Mouse (Mus musculus) Patski (cell line): ENCODE results near the gene Elmo1. TPM values are rescaled to one million over a fixed set of nuclear protein-coding genes. Genes with fewer than 3 reads are reported as not detected.

Experiments
- ATAC-seq: fragments of 100-300 bp; one replicate; pipeline ENCODE4 v1.8.0; 2021
- CTCF ChIA-PET: fragments of 350-600 bp; sonication (Branson Sonifier 250); formaldehyde crosslinking; loops from one replicate; lab custom pipeline; 2022; ENCODE audit warnings: inconsistent platforms; lab: Charles Lee
- POLR2A ChIA-PET: fragments of 350-600 bp; sonication (Branson Sonifier 250); formaldehyde crosslinking; loops from one replicate; lab custom pipeline; 2022; ENCODE audit warnings: antibody characterized with exemption, inconsistent platforms; lab: Charles Lee
- DNase-seq: peaks from one replicate; pipeline ENCODE4 v3.0.0-alpha.2; 2011; ENCODE audit warnings: low read depth, low spot score
- H3K27me3 ChIP-seq: fragments of 371-371 bp; one replicate; pipeline ENCODE4 v1.5.1; 2021
- CTCF ChIP-seq: fragments of 100-300 bp; IDR thresholded peaks from one replicate; pipeline ENCODE4 v1.5.1; 2021
- in situ Hi-C: fragments of 300-500 bp; cut with MboI; formaldehyde crosslinking; loops from 3 replicates; pipeline ENCODE4 v1.11.1; 2018; ENCODE audit warnings: low pct_unique_long_range_greater_than_20kb, mixed read lengths
- polyA plus RNA-seq: library from polyadenylated mRNA; unstranded; gene quantifications from one replicate; pipeline ENCODE4 v1.2.3, GENCODE M21; 2021

Elmo1 gene
- polyA plus RNA-seq, 1 experiment from 2014 or later = 0.08 TPM

- no peaks in the 10 kb centered on the region for H3K27me3 ChIP-seq
- in situ Hi-C loops = no loop called here
- no peak for ATAC-seq
- DNase-seq = no peak
- POLR2A ChIA-PET = no interaction called here
- no peak for TF ChIP-seq CTCF
- CTCF ChIA-PET = no interaction called here
These were observed 94.8 kb downstream of the Elmo1 start for GRCm38 (mm10) chr13:20185034-20185846.

- in situ Hi-C loops = no loop called here
These were observed 95.4 kb downstream of the Elmo1 start for GRCm38 (mm10) chr13:20185847-20186213.

DNA sequence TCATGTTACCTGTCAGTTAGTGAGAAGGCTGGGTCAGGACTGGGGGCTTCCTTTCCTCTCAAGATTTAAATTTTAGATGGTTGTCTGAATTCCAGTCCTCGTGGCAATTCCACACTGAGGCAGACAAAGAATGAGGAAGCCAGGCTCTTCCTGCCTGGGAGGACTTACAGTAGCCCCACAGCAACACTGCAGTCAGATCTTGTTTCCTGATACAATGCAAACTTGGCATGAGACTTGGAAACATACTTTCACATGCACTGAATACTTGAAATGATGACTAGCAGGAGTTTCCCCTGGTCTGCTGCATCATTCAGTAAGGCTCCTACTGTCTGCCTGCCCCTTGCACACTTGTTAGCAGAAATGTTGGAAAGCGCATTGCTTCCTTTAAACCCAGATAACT is 97.3 kb downstream of the Elmo1 start:
- POLR2A ChIA-PET = no interaction called here
- ATAC-seq = no peak
- TF ChIP-seq CTCF = no peak
- in situ Hi-C loops = no loop called here
- no peaks in the 10 kb centered on the region for H3K27me3 ChIP-seq
- DNase-seq = no peak
- CTCF ChIA-PET = no interaction called here

More at GRCm38 (mm10) chr13:20185847-20186213, 95.4 kb downstream of the Elmo1 start:
- H3K27me3 ChIP-seq = no peaks in the 10 kb centered on the region
- TF ChIP-seq CTCF = no peak
- DNase-seq (no peak), ATAC-seq (no peak)
- ChIA-PET POLR2A (no interaction called here), CTCF (no interaction called here)

DNA sequence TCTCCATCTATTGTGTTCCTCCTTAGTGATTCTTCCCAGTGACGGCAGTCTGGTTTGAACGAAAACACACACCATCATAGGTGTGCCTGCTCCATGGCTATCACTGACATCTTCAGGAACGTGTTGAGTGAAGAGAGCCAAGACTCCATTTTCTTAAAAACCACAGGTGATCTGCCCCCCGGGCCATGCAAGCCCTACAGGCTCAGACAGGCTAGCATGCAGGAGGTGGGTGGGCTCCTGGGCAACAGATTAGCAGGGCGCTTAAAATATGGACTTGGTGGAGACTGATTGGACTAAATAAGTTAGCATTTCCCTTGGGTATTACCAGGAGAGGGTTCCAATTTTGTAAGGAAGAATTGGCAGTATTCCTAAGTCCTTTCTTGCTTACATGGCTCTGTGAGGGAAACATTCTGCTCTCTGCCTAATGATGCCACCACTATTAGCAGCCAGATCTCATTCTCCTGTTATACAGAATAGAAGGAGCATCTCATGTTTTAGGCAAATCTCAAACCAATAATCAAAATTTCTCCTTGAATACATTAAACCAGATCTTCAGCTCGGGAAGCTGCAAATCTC is 101.7 kb downstream of the Elmo1 start:
- ChIA-PET POLR2A (no interaction called here), CTCF (no interaction called here)
- no peak for ATAC-seq

GRCm38 (mm10) chr13:20200582-20200981 is 110.2 kb downstream of the Elmo1 start:
- ChIA-PET CTCF (no interaction called here), POLR2A (no interaction called here)
- H3K27me3 ChIP-seq = no peaks in the 10 kb centered on the region
- in situ Hi-C loops = no loop called here
- ATAC-seq (no peak), DNase-seq (no peak)
- no peak for TF ChIP-seq CTCF

More for the DNA sequence above, 101.7 kb downstream of the Elmo1 start:
- in situ Hi-C loops = no loop called here
- DNase-seq = no peak
- H3K27me3 ChIP-seq = no peaks in the 10 kb centered on the region
- no peak for TF ChIP-seq CTCF

DNA sequence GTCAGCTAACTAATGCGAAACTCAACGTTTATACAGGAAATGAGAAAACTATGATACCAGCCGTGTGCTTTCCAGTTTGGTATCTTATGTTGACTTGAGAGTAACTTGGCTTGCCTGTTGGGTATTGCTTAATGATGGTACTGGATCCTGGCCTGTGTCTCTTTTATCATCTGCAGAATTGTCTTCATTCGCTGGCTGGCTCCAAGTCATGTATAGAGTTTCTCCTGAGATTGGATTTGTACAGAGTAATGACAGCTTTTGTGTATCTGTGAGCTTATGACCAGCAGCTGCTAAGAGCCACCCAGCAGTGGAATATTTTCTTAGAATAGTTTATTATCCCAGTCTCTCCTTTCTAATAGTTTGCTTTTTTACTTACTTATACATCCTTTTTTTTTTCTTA is 112.2 kb downstream of the Elmo1 start:
- ChIA-PET CTCF (no interaction called here), POLR2A (no interaction called here)
- ATAC-seq (no peak), DNase-seq (no peak)
- no peak for TF ChIP-seq CTCF
- in situ Hi-C loops = no loop called here
- H3K27me3 ChIP-seq = no peaks in the 10 kb centered on the region

GRCm38 (mm10) chr13:20204165-20204564 is 113.8 kb downstream of the Elmo1 start:
- ATAC-seq (no peak), DNase-seq (no peak)
- POLR2A ChIA-PET = no interaction called here
- H3K27me3 ChIP-seq = no peaks in the 10 kb centered on the region
- CTCF ChIA-PET = no interaction called here
- no peak for TF ChIP-seq CTCF
- in situ Hi-C loops = no loop called here

- POLR2A ChIA-PET = no interaction called here
- in situ Hi-C loops = no loop called here
- ATAC-seq = no peak
- CTCF ChIA-PET = no interaction called here
- TF ChIP-seq CTCF = no peak
- no peak for DNase-seq
- H3K27me3 ChIP-seq = no peaks in the 10 kb centered on the region
These were observed 114.8 kb downstream of the Elmo1 start for GRCm38 (mm10) chr13:20205007-20205745.

- TF ChIP-seq CTCF = no peak
- in situ Hi-C loops = no loop called here
These were observed 115.3 kb downstream of the Elmo1 start for GRCm38 (mm10) chr13:20205746-20206145.

DNA sequence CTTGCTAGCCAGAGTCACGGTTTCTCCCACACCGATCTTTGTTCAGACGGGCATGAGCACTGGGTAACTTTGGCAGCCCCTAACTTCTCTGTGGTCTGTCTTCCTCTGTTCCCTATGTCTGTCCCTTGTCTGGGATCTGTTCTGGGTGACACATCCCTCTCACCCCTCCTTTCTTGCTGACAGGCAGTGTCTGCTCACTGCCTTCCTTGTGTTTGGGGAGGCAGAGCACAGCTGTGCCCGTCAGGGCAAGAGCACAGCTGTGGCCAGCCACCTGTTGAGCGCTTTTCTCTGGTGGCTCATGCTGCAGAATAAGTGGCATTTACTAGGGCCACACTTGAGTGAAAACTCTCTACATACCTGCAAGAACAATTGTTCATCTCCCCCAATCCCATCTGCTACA is 116.7 kb downstream of the Elmo1 start:
- TF ChIP-seq CTCF = no peak
- ChIA-PET POLR2A (no interaction called here), CTCF (no interaction called here)
- in situ Hi-C loops = no loop called here
- no peak for DNase-seq
- no peaks in the 10 kb centered on the region for H3K27me3 ChIP-seq
- ATAC-seq = no peak

More at GRCm38 (mm10) chr13:20205746-20206145, 115.3 kb downstream of the Elmo1 start:
- no peaks in the 10 kb centered on the region for H3K27me3 ChIP-seq
- ATAC-seq (no peak), DNase-seq (no peak)
- CTCF ChIA-PET = no interaction called here
- POLR2A ChIA-PET = no interaction called here

GRCm38 (mm10) chr13:20207950-20208642 is 117.7 kb downstream of the Elmo1 start:
- no peak for ATAC-seq
- no peak for TF ChIP-seq CTCF
- ChIA-PET CTCF (no interaction called here), POLR2A (no interaction called here)
- no peaks in the 10 kb centered on the region for H3K27me3 ChIP-seq
- in situ Hi-C loops = no loop called here
- no peak for DNase-seq
